Mouse (Mus musculus) liver, embryonic 15.5 days (tissue): ENCODE results near the gene Pik3ap1. TPM values are rescaled to one million over a fixed set of nuclear protein-coding genes. Genes with fewer than 3 reads are reported as not detected.

Experiments
- ATAC-seq: fragments of 200-750 bp; cut with Nextera tagmentation; 2 replicates; pipeline ENCODE4 v1.8.0; 2017; ENCODE audit warnings: moderate number of reproducible peaks, mild to moderate bottlenecking, moderate library complexity; ENCODE audit not compliant: insufficient read depth
- H3K27ac ChIP-seq: fragments of 300-500 bp; sonication (generic); replicated peaks from 2 replicates; pipeline ENCODE4 v1.5.1; 2015; ENCODE audit warnings: mild to moderate bottlenecking, inconsistent platforms
- H3K27me3 ChIP-seq: fragments of 300-500 bp; sonication (generic); 2 replicates; pipeline ENCODE4 v1.6.1; 2015; ENCODE audit warnings: mild to moderate bottlenecking, inconsistent platforms
- H3K36me3 ChIP-seq: fragments of 300-500 bp; sonication (generic); replicated peaks from 2 replicates; pipeline ENCODE4 v1.6.1; 2015; ENCODE audit warnings: moderate library complexity, mild to moderate bottlenecking, inconsistent platforms
- H3K4me1 ChIP-seq: fragments of 300-500 bp; sonication (generic); replicated peaks from 2 replicates; pipeline ENCODE4 v1.6.1; 2015; ENCODE audit warnings: inconsistent platforms
- H3K4me2 ChIP-seq: fragments of 300-500 bp; sonication (generic); 2 replicates; pipeline ENCODE4 v1.6.1; 2015; ENCODE audit warnings: moderate library complexity, mild to moderate bottlenecking, inconsistent platforms
- H3K4me3 ChIP-seq: fragments of 300-500 bp; sonication (generic); replicated peaks from 2 replicates; pipeline ENCODE4 v1.5.1; 2015; ENCODE audit warnings: mild to moderate bottlenecking, inconsistent platforms
- H3K9ac ChIP-seq: fragments of 300-500 bp; sonication (generic); 2 replicates; pipeline ENCODE4 v1.6.1; 2015; ENCODE audit warnings: moderate library complexity, mild to moderate bottlenecking, inconsistent platforms
- H3K9me3 ChIP-seq: fragments of 300-500 bp; sonication (generic); replicated peaks from 2 replicates; pipeline ENCODE4 v1.6.1; 2016; ENCODE audit warnings: inconsistent platforms
- WGBS: fragments of 180-500 bp; shearing (Covaris S2); methylation state at CpG from one replicate; pipeline ENCODE4 v1.1.7; 2015; ENCODE audit warnings: mixed read lengths; ENCODE audit not compliant: insufficient replicate concordance; 5-methylcytosine and 5-hydroxymethylcytosine counted together
- polyA plus RNA-seq: library from polyadenylated mRNA; unstranded; fragments of >200 nt; fragmentation: Nextera tagmentation; extraction: Ambion mirVana; gene quantifications from 2 replicates; pipeline ENCODE4 v1.2.1, GENCODE M21; 2015

Pik3ap1 gene
- polyA plus RNA-seq, 1 experiment from 2014 or later = 11.3 TPM

DNA sequence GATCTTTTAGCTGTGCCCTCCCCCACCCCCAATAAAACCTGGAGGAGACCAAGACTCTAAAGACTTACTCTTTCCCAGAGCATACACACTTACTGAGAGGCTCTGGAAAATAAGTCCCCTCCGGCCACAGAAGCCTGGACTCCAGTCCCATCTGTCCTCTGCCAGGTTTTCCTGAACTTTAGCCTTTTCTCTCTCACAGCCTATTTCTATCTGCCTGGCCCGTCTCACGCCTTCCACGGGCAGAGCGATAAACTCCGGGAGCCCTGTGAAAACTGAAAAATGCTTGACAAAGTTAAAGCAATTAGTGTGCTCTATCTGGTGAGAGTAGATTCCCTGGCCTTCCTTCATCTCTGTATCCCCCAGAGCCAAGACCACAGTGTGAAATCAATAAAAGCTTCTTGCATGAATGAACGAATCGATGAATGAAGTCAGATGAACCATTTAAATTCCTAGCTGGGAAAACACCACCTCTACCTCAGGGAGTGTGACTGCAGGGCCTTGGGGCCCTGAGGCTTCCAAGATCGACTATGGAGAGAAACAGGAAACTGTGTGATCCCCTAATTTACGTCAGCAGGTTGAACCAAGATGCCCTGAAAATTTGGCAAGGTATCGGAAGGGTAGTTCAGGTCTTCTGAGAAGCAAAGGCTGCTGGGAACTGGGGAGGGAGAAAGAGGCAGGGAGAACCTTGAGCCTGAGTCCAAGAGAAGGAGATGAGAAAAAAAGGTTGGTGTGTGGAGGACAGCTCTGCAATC is 38.6 kb downstream of the Pik3ap1 start:
- ATAC-seq = no peak
- Histone ChIP-seq H3K9ac (no peak overlapping the region), H3K9me3 (no peaks in the 10 kb centered on the region), H3K27ac (peak overlapping the region; percentile 61), H3K4me2 (0 out of 2 replicates have a peak overlapping the region, but pooled peaks have one; percentile 40), H3K27me3 (no peaks in the 10 kb centered on the region), H3K36me3 (no peaks in the 10 kb centered on the region), H3K4me3 (no peak overlapping the region), H3K4me1 (peaks cover 37% of the 10 kb centered on the region)
- WGBS = 65% methylated on average over 11 of the region's 11 CpGs

DNA sequence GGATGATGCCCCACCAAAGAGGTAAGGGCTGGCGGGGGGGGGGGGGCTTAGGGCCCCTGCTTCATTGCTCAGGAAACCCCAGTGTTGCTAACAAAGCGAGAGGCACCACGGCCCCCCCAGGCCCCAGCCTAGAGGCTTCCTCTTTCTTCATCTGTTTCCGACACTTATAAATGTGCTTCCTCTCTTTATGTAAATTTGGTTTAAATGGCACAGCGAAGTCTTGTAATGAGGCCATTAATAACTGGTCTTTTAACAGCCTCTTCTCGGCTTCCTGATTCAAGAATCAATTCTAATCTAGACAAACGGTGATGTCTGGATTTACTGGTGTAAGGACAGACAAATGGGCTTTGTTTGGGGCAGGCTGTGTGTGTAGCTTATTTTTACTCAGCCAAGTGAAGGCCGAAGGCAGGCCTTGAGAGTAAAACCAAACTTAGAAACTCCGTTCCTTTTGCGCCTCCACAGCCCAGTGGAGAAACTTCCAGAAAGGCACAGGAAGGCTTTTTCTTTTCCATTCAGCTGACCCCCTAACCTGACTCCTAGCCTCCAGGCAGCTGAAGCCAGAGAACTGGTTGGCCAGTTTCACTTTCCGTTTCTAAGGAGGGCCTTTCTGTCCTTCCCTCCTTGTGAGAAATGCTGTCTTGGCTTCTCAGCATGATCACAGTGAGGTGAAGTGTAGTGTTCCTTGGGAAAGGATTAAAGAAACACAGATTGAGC is 39.7 kb downstream of the Pik3ap1 start:
- Histone ChIP-seq H3K9ac (no peak overlapping the region), H3K27me3 (no peaks in the 10 kb centered on the region), H3K36me3 (no peaks in the 10 kb centered on the region), H3K27ac (peak overlapping the region; percentile 61), H3K4me3 (peak overlapping the region; percentile 17), H3K9me3 (no peaks in the 10 kb centered on the region), H3K4me1 (peaks cover 37% of the 10 kb centered on the region), H3K4me2 (peak overlapping the region; percentile 40)
- WGBS = 18% methylated on average over 11 of the region's 11 CpGs
- no peak for ATAC-seq

DNA sequence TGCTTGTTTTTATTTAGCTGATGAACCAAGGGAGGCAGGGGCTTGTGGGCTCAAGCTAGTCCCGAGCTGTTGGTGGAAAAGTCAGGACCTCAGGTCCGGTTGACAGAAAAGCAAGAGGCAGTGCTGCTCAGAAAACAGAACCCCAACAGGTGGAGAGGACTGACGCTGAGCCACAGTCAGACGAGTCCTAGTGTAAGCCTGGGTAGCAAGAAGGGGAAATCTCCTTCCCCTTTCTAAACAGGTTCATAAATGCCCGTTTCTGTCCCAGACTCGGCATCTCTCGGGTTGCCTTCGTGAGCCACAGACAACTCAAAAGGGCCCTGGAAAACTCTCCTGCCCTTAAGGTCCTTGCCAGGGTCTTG is 40.3 kb downstream of the Pik3ap1 start:
- Histone ChIP-seq H3K9ac (no peak overlapping the region), H3K36me3 (no peaks in the 10 kb centered on the region), H3K9me3 (no peaks in the 10 kb centered on the region), H3K4me3 (no peak overlapping the region), H3K27me3 (no peaks in the 10 kb centered on the region), H3K27ac (peak overlapping the region; percentile 61; the same call in 1 of the 2 replicates), H3K4me2 (peak overlapping the region; percentile 13), H3K4me1 (peaks cover 41% of the 10 kb centered on the region)
- no peak for ATAC-seq
- WGBS = 16% methylated on average over 8 of the region's 8 CpGs

DNA sequence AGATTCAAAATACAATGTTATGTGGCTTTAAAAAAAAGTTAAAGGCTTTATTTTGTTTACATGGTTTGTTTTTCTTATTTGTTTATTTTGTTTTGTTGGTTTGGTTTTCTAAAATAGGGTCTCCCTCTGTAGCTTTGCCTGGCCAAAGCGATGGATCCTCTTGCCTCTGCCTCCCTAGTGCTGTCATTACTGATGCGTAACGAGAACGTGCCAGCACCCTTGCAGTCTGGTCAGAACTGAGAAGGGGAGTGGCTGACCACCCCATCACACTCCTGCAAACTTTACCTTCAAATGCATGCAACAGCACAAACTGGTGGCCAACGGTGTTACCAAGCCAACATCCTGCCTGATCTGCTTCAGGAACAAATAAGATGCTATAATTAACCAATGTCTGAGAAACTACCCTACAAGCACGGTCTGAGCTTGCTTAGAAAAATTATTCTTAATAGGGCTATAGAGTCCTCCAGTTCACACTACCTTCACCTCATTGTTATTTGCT is 42.3 kb downstream of the Pik3ap1 start:
- H3K4me1 ChIP-seq = peaks cover 44% of the 10 kb centered on the region
- no peak overlapping the region for H3K4me3 ChIP-seq
- no peak for ATAC-seq
- no peak overlapping the region for H3K4me2 ChIP-seq
- H3K36me3 ChIP-seq = no peaks in the 10 kb centered on the region
- H3K9ac ChIP-seq = no peak overlapping the region
- 70% methylated on average over 6 of the region's 6 CpGs for WGBS
- H3K9me3 ChIP-seq = no peaks in the 10 kb centered on the region
- H3K27ac ChIP-seq = no peak overlapping the region
- no peaks in the 10 kb centered on the region for H3K27me3 ChIP-seq

DNA sequence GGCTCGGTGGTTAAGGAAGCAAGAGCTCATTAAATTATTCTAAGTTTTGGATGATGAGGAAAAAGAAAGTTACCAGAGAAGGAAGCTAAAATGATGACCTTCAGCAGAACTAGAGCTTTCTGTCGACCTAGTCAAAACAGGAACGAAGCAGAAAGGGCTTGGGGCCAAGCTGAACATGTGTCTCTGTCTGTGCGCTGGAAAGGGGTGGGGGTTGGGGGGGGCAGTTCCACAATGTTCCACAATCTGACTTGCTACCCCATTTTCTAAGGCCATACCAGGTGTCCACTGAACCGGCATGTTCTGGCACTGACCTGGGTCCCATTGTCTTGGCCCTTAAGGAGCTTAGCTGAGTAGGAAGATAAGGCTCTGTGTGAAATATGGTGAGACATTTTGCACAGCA is 43.2 kb downstream of the Pik3ap1 start:
- Histone ChIP-seq H3K4me2 (no peak overlapping the region), H3K9me3 (no peaks in the 10 kb centered on the region), H3K9ac (no peak overlapping the region), H3K27ac (no peak overlapping the region), H3K4me1 (peaks cover 37% of the 10 kb centered on the region), H3K36me3 (no peaks in the 10 kb centered on the region), H3K27me3 (no peaks in the 10 kb centered on the region), H3K4me3 (no peak overlapping the region)
- 31% methylated on average over 5 of the region's 5 CpGs for WGBS
- no peak for ATAC-seq

GRCm38 (mm10) chr19:41339020-41339836 is 45.7 kb downstream of the Pik3ap1 start:
- peak; percentile 56 for ATAC-seq
- no peak overlapping the region for H3K4me3 ChIP-seq
- H3K4me1 ChIP-seq = peaks cover 16% of the 10 kb centered on the region
- H3K9ac ChIP-seq = no peak overlapping the region
- H3K36me3 ChIP-seq = no peaks in the 10 kb centered on the region
- H3K27ac ChIP-seq = peak overlapping the region; percentile 48
- no peaks in the 10 kb centered on the region for H3K27me3 ChIP-seq
- 18% methylated on average over 21 of the region's 21 CpGs for WGBS
- H3K4me2 ChIP-seq = no peak overlapping the region
- no peaks in the 10 kb centered on the region for H3K9me3 ChIP-seq

DNA sequence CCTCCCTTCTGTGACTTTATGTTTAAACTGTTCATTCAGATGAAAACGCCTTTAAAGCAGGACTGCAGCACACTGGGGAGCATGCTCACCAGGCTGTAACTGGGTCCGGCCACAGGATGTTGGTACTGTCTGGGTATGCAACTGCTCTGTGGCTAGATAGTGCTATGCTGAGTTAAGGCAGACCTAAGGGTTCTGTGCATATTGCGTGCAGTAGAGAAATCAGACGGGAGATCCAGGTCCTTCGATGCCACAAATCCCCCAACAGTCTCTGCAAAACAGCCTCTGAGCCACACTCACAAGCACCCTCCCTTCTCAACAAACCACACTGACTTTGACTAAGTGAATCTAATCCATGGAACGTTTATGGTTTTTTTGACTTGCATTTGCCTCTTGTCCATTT is 46.5 kb downstream of the Pik3ap1 start:
- WGBS = 59% methylated on average over 6 of the region's 6 CpGs
- H3K9ac ChIP-seq = no peak overlapping the region
- ATAC-seq = no peak
- no peak overlapping the region for H3K27ac ChIP-seq
- H3K4me2 ChIP-seq = no peak overlapping the region
- H3K4me3 ChIP-seq = no peak overlapping the region
- H3K9me3 ChIP-seq = no peaks in the 10 kb centered on the region
- H3K27me3 ChIP-seq = no peaks in the 10 kb centered on the region
- peaks cover 10% of the 10 kb centered on the region for H3K4me1 ChIP-seq
- no peaks in the 10 kb centered on the region for H3K36me3 ChIP-seq

DNA sequence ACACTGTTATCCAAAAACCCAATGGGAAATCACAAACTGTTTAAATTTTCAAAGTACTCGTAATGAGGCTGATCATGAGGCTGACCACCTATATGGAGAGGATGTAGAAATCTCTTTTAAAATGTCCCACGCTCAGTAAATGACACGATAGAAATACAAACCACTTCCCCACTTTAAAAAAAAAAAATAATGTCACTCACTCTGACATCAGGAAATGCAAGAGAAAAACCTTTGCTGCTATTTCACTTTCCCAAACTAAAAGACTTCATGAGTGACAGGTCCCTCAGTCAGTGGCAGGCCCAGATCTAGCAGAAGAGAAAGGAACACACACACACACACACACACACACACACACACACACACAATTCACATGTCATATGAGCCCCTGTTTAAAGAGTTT is 49.2 kb downstream of the Pik3ap1 start:
- H3K9ac ChIP-seq = no peak overlapping the region
- 36% methylated on average over 3 of the region's 3 CpGs for WGBS
- H3K27me3 ChIP-seq = no peaks in the 10 kb centered on the region
- ATAC-seq = no peak
- H3K36me3 ChIP-seq = no peaks in the 10 kb centered on the region
- no peak overlapping the region for H3K4me2 ChIP-seq
- no peaks in the 10 kb centered on the region for H3K9me3 ChIP-seq
- no peak overlapping the region for H3K4me3 ChIP-seq
- peaks cover 16% of the 10 kb centered on the region for H3K4me1 ChIP-seq
- no peak overlapping the region for H3K27ac ChIP-seq

- Histone ChIP-seq H3K4me3 (no peak overlapping the region), H3K36me3 (0 out of 2 replicates have a peak, but pooled peaks cover 3% of the 10 kb centered on the region), H3K4me1 (peaks cover 6% of the 10 kb centered on the region; the same call in 1 of the 2 replicates), H3K27ac (no peak overlapping the region), H3K9me3 (no peaks in the 10 kb centered on the region), H3K9ac (no peak overlapping the region), H3K4me2 (no peak overlapping the region), H3K27me3 (no peaks in the 10 kb centered on the region)
- WGBS = 57% methylated on average over 8 of the region's 8 CpGs
- ATAC-seq = no peak
Measured at GRCm38 (mm10) chr19:41332986-41333385, 51.9 kb downstream of the Pik3ap1 start.

GRCm38 (mm10) chr19:41332228-41332627 is 52.7 kb downstream of the Pik3ap1 start:
- H3K27me3 ChIP-seq = no peaks in the 10 kb centered on the region
- H3K4me2 ChIP-seq = no peak overlapping the region
- H3K27ac ChIP-seq = no peak overlapping the region
- H3K4me1 ChIP-seq = peaks cover 6% of the 10 kb centered on the region; the same call in 1 of the 2 replicates
- 22% methylated on average over 12 of the region's 12 CpGs for WGBS
- no peak for ATAC-seq
- no peak overlapping the region for H3K4me3 ChIP-seq
- no peak overlapping the region for H3K9ac ChIP-seq
- H3K9me3 ChIP-seq = no peaks in the 10 kb centered on the region
- 0 out of 2 replicates have a peak, but pooled peaks cover 3% of the 10 kb centered on the region for H3K36me3 ChIP-seq

DNA sequence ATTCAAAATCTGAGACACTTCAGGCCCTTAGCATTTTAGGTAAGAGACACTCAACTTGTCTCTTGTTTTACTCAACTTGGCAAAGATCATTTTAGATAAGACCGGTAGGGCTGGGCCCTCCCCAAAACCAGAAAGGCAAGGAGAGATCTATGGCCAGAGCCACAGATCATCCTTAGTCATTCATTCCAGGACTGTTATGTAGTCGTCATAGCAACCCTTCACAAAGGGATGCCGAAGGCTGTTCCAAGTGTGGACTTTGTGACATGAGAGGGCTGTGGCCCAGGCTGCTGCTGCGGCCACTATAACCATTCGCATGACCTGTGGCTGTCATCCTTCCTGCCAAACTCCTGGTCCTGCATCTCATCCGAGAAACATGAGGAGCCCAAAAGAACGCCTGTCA is 54.5 kb downstream of the Pik3ap1 start:
- Histone ChIP-seq H3K9ac (no peak overlapping the region), H3K4me3 (no peak overlapping the region), H3K36me3 (0 out of 2 replicates have a peak, but pooled peaks cover 9% of the 10 kb centered on the region), H3K4me2 (no peak overlapping the region), H3K4me1 (peaks cover 6% of the 10 kb centered on the region; the same call in 1 of the 2 replicates), H3K27me3 (no peaks in the 10 kb centered on the region), H3K27ac (no peak overlapping the region), H3K9me3 (no peaks in the 10 kb centered on the region)
- WGBS = 64% methylated on average over 7 of the region's 7 CpGs
- no peak for ATAC-seq
